Mouse (Mus musculus) left cerebral cortex, adult 18-20 months (tissue): ENCODE measurements around the gene Ccdc169. TPM values are rescaled to one million over a fixed set of nuclear protein-coding genes. Genes with fewer than 3 reads are reported as not detected.
A peak's percentile ranks its signal among the peaks of the same experiment; 100 is the strongest.

Experiments
- DNase-seq, 2 experiments: peaks; one replicate each; pipeline ENCODE4 v3.0.0; 2021 to 2022; ENCODE audit warnings: low spot score in 2 of 2, mixed read lengths in 1 of 2
- long read RNA-seq, 2 experiments: library from polyadenylated mRNA; stranded (forward); transcript quantifications; one replicate each; pipeline ENCODE4 v2.0.0; 2021
- total RNA-seq, 2 experiments: library from RNA; stranded (reverse); gene quantifications; 2 replicates each; pipeline ENCODE4 v1.2.3; 2021

Gene Ccdc169
- under 1 TPM in 1 of 2 experiments, not detected in 1; 0.12 TPM for total RNA-seq
- long read RNA-seq, experiment 1: 0 reads
- long read RNA-seq, experiment 2: 0 reads

DNA sequence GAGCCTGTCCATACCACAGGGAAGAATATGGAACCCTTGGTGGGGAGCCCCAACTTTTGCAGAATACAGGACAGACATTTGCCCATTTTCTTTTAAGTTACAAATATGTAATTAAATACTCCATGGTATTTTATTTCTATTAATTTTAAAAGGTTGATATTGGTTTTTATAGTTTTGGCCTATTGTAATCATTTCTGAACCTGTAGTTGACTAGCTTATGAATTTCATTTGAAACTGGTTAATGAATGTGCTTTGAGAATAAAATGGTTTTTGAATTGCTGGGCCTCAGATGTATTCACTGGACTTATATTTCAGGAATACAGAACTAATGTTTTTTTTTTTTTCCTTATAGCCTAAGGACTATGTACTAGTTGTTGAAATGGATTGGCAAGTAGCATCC is at the start of gene Ccdc169:
Gene Ccdc169, plus strand, starts transcription at position 301 of the 400 bp plus-strand sequence.
- DNase-seq: no peak

DNA sequence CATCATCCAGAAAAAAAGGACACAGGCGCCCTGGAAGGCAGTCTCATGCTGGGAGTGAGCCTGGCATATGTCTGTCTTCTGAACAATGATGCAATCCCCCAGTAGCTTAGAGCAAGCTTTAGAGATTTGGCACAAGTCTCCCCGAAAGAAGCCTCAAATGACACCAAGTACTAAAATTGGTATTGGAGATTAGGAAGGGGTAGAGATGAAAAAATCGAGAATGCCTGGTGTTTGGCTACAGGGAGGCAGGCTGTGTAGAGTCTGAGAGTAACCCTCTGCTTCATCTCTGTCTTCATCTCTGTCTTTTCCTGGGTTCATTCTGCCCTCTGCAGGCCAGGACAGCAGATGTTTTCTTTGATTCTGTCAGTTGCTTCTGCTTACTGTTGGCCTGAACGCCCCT is 49.8 kb upstream of the Ccdc169 start:
- DNase-seq: peak in 1 of 2 experiments; percentile 36

DNA sequence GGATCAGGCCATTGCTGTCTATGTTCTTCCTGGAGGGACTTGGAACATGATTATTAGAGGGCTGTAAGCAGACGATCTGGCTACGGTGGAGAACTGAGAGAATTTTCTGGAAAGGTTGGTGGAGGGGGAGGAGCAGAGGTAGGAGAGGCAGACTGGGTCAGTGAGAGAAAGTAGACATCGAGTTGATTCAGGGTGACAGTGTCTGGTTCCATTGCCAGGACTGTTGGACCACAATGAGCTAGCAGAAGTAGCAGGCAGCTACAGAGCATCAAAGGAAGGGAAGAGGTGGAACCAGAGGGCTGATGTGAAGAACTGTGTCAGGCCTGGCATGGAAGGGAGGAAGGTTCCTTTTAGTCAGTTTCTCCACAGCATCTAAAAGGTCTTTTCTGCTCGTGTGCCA is 48.8 kb upstream of the Ccdc169 start:
- DNase-seq: no peak

DNA sequence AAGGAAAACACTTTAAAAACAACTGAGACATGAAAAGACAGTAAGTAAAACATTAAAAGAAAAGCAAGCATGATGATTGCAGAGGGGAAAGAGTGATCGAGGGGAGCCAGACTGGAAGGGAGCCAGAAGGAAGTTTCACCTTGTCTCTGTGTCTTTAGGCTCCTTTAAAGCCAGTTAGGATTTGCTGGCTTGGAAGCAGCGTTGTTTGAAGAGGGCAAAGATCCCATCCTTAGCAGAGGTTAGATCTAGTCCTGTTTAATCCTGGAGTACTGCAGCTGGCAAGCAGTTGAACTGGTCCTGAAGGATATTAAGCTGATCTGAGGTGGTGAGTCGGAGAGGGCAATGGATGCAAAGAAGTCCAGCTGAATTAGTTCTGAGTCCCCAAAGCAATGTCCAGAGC is 48.3 kb upstream of the Ccdc169 start:
- no peak for DNase-seq

DNA sequence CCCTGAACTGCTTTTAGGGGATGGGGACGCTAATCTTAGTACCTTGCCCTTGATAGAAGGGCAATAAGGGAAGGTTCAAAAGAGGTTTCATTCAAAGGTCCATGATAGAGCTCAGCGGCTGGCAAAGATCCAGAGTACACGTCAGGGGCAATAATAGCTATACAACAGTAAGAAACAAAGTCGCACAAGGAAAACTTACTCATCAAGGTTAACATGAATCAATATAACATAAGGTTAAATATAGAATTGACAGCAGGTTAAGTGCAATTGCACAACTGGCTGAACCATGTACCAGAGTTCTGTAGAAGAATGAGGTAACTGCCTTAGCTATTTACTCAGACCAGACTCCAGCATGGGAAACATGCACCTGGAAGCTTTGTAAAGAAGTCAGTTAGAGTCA is 47.8 kb upstream of the Ccdc169 start:
- DNase-seq: no peak

DNA sequence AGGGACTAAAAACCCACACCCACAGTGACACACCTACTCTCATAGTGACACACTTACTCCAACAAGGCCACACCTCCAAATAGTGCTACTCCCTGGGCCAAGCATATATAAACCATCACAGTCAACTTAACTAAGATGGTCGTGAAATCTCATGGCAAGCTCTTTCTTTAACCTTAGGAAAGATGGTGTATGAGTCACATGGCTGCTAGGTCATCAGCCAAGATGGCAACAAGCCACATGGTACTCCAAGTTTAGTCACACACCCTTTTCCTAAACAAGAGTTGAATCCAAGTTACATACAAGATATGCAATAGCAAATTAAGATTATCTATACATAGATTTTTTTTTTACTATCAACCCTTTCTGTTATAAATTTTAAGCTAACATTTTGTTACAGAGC is 44.0 kb upstream of the Ccdc169 start:
- no peak for DNase-seq

DNA sequence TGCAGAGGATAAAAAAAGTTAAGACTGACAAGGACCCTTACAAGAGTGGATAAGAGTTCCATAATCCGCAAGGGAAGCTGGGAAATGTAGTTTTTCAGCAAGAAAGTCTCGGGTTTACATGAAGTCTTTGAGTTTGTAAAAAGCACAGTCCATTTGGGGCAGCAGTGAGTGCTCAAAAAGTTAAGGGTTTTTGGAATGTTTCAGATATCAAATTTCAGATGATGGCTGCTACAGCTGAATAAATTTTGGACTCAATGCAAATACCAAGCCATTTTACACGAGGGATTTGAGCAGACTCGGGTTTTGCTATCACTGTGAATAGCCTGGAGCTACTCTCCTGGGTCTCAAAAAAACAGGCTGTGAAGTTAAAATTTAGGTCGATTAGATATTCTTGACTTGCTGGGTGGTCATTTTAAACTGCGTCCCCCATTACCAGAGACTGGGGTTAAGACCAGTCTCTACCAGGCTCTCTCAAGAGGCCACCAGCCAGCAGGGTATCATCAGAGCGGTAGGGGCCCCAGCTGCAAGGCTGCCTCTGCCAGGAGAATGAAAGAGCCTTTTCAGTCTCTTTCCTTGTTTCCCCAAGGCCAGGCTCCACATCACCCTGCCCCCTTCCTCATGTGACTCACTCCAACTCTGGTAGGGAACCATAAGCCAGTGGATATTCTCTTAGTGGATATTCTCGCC is 41.0 kb upstream of the Ccdc169 start:
- DNase-seq: peak; percentile 23 to 25

DNA sequence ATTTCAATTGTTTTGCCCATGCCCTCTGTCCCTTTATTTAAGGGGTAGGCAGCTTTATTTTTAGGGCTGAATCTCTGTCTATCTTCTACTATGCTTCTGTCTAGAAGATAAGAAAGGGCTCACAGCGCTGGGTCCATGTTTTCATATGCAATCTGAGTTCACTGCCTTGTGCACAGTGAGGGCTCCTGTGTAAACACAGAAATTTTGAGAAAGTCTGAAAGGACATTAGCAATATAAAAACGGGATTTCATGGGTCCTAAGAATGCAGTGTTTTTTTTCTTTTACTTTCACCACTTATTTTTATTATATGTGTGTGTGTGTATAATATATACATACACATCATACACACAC is 40.5 kb upstream of the Ccdc169 start:
- DNase-seq: no peak

DNA sequence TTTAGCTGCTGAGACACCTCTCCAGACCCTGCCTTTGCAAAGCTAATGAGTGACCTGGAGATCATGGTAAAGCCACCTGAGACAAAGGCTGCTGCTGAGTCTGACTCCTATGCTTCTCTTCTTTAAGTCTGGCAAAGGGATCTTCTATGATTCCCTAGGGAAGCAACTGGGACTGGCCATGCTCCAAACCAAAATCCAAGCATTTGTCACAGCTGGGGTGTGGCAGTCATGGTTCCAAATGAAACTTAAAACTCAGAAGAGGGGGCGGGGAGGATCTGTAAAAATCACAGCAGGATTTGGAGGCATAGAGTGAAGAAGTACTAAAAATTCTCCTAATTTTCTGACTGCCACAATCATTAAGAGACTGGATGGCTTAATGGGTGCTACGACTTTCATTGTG is 40.0 kb upstream of the Ccdc169 start:
- no peak for DNase-seq

DNA sequence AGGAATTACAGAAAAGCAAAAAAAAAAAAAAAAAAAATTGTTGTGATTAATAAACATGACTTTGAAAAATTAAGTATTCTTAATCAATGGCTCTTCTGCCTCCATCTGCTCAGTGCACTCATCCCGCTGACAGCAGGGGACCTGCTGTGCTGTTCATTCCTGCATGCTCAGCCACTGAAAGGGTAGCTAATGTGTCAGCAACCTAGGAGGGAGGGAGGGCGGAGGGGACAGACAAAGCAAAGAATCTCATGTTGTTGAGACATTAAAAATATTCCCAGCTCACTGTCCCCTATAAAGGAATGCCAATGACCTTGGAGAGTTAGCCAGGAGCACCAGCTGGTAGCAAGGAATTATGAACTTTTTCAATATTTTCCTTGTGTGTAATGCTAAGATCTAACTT is 39.1 kb upstream of the Ccdc169 start:
- DNase-seq: no peak

DNA sequence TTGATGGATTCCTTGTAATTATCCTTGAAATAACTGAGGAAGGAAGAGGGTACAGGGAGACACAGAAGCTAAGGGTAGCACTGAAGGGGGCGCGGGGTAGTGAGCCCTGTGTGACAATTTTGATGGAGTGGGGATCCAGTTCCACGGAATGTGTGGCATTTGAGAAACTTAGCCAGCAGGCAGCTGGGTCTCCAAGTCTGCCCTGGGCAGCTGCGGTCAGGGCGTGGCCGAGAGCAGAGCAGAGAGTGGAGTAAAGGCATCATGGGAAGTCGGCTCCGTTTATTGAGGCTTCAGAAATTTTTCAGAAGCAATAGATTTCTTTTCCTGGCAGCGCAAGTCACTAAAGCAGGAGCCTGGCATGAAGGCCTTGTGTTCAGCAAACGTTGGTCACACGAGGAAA is 38.1 kb upstream of the Ccdc169 start:
- no peak for DNase-seq

DNA sequence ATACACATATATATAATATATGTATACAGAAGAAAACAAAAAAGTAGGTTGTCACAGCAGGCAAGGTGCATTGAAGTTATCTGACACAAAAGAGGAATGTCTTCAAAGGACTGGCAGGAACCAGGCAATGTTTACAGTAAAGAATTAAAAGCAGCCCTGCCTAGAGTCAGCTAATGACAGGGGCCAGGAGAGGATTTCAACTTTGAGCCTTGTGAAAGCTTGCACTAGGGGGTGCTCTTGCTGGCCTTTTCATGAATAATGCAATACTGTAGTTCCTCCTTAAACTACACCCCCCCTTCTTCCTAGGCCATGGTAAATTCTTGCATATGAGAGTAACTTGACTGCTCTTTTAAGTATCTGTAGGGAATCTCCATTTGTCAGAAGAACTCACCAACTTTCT is 36.0 kb upstream of the Ccdc169 start:
- no peak for DNase-seq

DNA sequence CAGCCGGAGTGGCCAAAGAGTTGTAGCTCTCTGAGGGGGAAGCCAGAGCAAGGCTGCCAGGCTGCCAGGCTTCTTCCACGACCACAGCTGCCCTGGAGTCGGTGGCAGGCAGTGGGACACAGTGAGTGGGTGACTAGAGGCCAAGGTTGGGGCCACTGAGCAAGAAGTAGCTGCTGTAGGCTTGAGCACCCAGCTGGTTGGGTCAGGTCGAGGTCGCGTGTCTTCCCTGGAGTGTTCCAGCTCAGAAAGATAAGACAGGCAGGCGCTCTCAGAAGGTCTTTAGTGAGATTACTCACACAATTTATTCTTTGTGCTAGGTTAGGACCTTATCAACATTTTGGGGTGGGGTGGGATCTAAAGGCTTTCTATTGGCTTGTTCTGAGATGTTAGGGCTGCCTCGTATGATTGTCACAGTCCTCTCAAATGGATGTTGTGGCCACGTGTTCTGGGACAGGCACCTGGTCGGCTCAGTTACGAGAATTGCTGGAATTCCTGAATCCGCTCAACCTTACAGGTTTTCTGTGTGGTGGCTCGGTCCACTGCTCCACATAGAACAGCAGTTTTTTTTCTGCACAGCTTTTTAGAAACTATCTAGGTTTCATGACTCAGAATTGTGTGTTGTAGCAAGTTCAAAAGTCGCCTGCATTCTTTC is 31.6 kb upstream of the Ccdc169 start:
- no peak for DNase-seq

DNA sequence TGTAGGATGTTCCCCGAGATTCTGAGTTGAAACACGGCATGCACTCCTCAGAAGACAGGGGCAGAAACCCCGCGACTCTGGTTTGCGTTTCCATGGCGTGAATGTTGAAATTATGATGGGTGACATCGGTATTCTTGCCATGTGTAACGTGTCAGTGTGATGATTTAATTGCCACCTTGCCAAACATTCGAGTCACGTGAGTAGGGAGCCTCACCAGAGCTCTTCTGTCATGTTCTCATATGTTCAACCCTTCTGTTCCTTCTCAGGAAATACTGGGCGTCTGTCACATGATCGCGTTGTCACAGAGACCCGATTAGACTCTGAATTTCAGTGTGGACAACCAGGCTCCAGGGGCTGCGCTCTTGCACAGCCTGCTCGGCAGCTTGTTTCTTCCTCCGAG is 31.1 kb upstream of the Ccdc169 start:
- DNase-seq: no peak

DNA sequence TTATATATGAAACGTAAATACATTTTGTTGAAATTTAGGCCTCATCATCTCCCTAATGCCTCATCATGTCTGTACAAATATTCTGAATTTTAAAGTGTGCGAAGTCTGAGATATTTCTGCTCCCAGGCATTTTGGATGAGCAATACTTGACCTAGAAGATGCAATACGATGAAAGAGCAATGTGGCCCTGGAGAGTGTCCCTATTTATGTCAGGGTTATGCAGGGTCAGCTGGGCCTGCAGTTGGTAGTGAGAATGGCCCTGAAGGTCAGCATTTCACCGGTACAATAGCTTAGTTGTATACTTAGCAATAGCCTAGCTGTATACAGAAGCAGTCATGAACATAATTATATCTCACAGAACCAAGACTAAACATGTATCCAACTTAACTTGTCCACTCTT is 28.0 kb upstream of the Ccdc169 start:
- DNase-seq: no peak

DNA sequence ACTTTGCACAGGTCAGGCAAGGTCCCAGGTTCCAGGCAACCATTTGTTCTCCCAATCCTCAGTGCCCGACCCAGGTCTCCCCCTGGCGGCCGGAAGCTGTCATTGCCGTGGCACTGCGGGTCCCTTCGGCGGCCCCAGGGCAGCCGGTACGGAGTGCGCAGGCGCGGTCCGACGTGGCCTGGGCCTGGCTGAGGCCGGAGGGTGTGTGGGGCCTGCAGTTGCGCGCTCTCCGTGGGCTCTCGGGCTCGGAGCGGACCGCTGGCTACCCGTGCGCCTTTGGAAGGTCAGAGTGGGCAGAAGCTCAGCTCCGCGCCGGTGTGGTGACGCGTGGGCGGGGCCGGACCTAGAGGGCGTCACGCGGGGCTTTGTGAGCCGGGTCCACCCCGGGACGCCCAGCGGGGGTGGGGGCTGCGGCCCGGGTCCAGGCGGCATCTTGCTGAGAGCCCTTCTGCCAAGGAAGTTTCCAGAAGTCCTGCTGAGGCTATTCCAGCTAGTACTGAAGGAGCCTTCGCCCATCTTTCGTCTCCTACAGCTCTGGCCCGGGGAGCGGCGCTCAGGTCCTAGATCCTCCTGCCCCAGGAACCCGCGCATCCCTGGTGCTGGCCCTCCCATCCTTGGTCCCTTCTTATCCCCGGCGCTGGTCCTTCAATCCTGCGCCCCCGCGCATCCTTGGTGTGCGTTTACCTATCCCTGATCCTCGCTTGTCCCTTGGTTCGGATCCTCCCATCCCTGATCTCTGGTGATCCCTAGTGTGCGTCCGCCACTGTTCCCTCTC is 25.0 kb upstream of the Ccdc169 start, which contains the start of gene Spg20:
Gene Spg20, plus strand, starts transcription at position 174 of the 775 bp plus-strand sequence.
- peak; percentile 96 to 97 for DNase-seq

DNA sequence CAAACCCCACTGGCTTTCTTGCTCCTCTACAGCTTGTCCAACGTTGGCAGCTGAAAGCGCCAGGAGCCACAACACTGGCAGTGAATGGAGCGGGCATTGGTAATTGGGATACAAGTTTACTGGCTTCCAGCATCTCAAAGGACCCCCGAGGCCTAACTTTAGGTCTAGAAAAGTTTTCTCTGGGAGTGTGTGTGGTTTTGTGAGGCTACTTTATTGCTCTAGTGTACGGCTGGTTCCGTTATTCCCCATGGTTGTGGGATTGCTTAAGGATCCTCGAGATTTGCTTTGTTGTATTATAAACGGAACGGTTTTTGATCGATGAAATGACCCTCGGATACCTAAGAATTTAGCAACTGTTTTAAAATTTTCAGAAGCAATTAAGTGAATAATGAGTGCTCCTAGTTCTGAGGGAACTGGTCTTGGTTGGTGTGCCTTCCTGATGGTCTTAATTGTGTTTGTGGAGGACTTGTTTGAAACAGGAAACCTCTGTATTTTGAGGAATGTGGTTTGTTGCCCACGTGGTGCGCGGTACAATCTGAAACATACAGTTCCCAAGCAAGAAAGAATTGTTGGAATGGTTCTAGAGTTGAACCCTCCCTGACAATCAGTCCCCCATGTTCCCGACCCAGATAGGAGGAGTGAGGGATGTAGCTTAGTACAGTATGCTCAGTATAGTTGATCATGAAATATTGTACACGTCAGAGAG is 24.3 kb upstream of the Ccdc169 start:
- no peak for DNase-seq

DNA sequence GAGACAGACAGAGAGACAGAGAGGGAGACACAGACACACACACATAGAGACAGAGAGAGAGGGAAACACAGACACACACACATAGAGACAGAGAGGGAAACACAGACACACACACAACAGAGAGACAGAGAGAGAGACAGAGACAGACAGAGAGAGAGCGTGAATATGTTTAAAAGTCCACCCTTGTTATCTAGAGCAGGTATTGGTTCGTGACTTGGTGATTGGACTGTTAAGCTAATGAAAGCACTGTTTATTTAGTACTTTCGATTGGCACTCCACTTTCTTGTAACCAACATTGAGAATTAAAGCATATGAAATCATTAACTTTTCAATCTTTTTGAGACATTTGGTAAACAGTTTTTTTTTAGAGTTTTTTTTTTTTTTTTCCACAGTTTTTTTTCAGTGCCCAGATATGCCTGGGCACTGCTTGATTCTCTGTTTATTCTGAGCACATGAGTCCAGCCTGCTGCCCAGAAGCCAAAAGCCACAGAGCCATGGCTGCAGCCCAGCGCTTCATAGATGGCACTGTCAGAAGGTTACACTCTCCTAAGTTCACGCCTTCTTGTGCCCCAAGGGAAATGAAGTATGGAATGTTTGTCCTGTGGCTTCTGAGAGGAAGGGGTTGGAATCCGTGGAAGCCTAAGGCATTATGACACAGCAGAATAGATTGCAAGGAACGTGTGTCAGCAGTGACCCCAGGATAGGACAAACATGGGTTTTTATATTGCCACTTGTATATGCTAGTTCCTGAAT is 22.6 kb upstream of the Ccdc169 start:
- no peak for DNase-seq

DNA sequence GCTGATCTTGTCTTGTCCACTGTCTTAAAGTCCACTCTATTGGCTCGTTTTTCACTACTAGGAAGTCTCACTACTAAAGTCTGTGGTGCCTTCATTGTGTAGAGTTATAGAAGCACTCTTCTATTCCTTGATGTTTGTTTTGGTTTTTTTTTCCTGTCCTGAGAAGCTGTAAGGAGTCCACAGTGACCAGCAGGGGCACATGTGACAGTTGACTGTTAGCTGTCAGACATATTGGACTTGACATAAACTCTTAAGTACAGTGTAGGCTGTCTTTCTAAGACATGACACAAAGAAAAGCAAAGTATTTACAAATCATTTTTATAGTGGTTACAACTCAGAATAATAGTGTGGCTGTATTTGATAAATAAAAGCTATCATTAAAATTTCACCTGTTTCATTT is 22.1 kb upstream of the Ccdc169 start:
- DNase-seq: no peak

DNA sequence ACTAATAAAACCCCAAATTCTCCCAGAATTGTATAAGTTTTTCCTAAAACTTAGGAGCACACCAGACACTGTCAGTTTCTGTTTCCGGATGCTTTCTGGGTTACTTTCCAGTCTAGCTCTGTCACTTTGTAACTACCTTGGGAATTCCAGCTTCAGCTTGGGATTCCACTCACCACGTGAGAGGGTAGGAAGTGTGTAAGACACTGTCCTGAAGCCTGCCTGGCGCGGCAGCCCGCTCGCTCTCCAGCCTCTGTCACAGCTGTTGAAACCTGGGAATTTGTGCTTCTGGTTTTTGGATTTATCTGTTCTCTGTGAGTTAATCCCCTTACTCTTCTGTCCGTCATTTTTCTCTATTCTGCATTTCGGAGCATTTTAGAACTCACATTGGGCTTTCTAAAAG is 21.1 kb upstream of the Ccdc169 start:
- no peak for DNase-seq
